Mouse (Mus musculus): ENCODE measurements around the gene Mzf1.

DNA sequence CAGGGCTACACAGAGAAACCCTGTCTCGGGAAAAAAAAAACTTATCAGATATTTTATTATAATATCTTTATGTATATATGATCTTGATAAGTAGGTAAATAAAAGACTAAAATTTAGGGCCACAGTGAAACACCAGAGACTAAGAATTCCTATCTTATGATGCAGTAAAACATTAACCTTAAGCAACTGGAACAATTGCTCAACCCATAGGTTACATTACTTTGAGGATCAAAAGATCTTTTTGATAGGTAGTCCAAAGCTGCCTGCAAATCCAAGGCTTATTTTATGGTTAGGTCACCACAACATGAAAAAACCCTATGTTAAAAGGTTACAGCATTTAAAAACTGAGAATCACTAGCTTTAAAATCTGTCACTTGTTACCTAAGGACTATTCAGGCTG is 53.0 kb downstream of the Mzf1 start:
- TF ChIP-seq POLR2A (IDR thresholded peaks at IDR 0.05; ENCODE audit: low read depth, low read length) (no peak), NRF1 (IDR thresholded peaks at IDR 0.05; ENCODE audit: low read depth, low read length) (no peak), MAFK (IDR thresholded peaks at IDR 0.05; ENCODE audit: insufficient replicate concordance, low read length) (no peak), CTCF (conservative IDR thresholded peaks at IDR 0.05 in 1 of 2, IDR thresholded peaks at IDR 0.05 in 1 of 2; ENCODE audit: low read depth in 2 of 2, low read length in 2 of 2) (no peak), ELF1 (IDR thresholded peaks at IDR 0.05; ENCODE audit: low read depth, low read length) (no peak), ETS1 (conservative IDR thresholded peaks at IDR 0.05; ENCODE audit: low read depth, low read length) (no peak), ZKSCAN1 (IDR thresholded peaks at IDR 0.05; ENCODE audit: borderline replicate concordance, low read depth, low read length) (no peak), EP300 (IDR thresholded peaks at IDR 0.05; ENCODE audit: low read length) (no peak), UBTF (IDR thresholded peaks at IDR 0.05; ENCODE audit: low read depth, low read length) (no peak)

Data from CH12.LX (cell line).